Mouse (Mus musculus) liver (tissue): ENCODE measurements at regions not wholly inside any gene's neighbourhood (a gene's known extent, or its start where the extent isn't known, plus 50 kb on each side); places are given as distances from the start of the nearest gene placed in this dataset.

ENCODE experiments used
- DNase-seq: peaks from one replicate; pipeline ENCODE4 v3.0.0-alpha.2; 2020; ENCODE audit warnings: mixed read lengths

- no peak for DNase-seq
Observed at GRCm38 (mm10) chr6:61127238-61127637, 52.9 kb upstream of the Ccser1 start.

GRCm38 (mm10) chr6:61128211-61128610 lies 51.9 kb upstream of the Ccser1 start:
- DNase-seq = no peak
